Mouse (Mus musculus) CH12.LX (cell line): Measurements from ENCODE around the gene Hk1. TPM values are rescaled to one million over a fixed set of nuclear protein-coding genes. Genes with fewer than 3 reads are reported as not detected.
A peak's percentile ranks its signal among the peaks of the same experiment; 100 is the strongest.

Source experiments
- DNase-seq: peaks from one replicate; pipeline ENCODE4 v3.0.0-alpha.2; 2013; ENCODE audit errors: extremely low read depth
- H3K27ac ChIP-seq: 2 replicates; pipeline ENCODE4 v1.5.1; 2012; ENCODE audit warnings: low read depth, mild to moderate bottlenecking, control low read depth, moderate library complexity; ENCODE audit not compliant: insufficient read depth
- H3K27me3 ChIP-seq: replicated peaks from 2 replicates; pipeline ENCODE3; 2012; ENCODE audit warnings: inconsistent platforms
- H3K36me3 ChIP-seq, 2 experiments: replicated peaks in 1 of 2; 2 replicates each; pipeline versions ENCODE3 to v1.6.1; 2012; ENCODE audit warnings: inconsistent platforms in 1 of 2, low read length in 1 of 2, mild to moderate bottlenecking in 1 of 2, mixed read lengths in 1 of 2, moderate library complexity in 1 of 2; ENCODE audit not compliant: control insufficient read depth in 1 of 2, insufficient read depth in 1 of 2
- H3K4me1 ChIP-seq, 2 experiments: 2 replicates each; pipeline ENCODE4 v1.6.1; 2012; ENCODE audit warnings: inconsistent platforms in 1 of 2, moderate library complexity in 1 of 2; ENCODE audit not compliant: insufficient read depth in 2 of 2, control insufficient read depth in 1 of 2
- H3K4me2 ChIP-seq: 2 replicates; pipeline ENCODE4 v1.6.1; 2012; ENCODE audit warnings: low read depth, mild to moderate bottlenecking, control low read depth; ENCODE audit not compliant: poor library complexity, insufficient read depth, severe bottlenecking
- H3K4me3 ChIP-seq, 3 experiments: fragments of 150-350 bp in 1 of 3; sonication (generic) in 1 of 3; replicated peaks in 1 of 3; 2 replicates each; pipeline versions ENCODE3 to v1.5.1; 2011 to 2012; ENCODE audit warnings: low read depth in 2 of 3, low read length in 2 of 3, mild to moderate bottlenecking in 2 of 3, moderate library complexity in 2 of 3, control low read depth in 1 of 3, improper control_type of control experiment in 1 of 3, inconsistent platforms in 1 of 3, mixed read lengths in 1 of 3; ENCODE audit not compliant: poor library complexity in 1 of 3
- H3K79me2 ChIP-seq: replicated peaks from 2 replicates; pipeline ENCODE4 v1.6.1; 2012; ENCODE audit warnings: mild to moderate bottlenecking, moderate library complexity; ENCODE audit not compliant: control insufficient read depth, poor library complexity, insufficient read depth, severe bottlenecking; ENCODE audit errors: extremely low read depth
- H3K9ac ChIP-seq: 2 replicates; pipeline ENCODE4 v1.6.1; 2012; ENCODE audit warnings: low read depth, mild to moderate bottlenecking, control low read depth, moderate library complexity; ENCODE audit not compliant: insufficient read depth
- H3K9me3 ChIP-seq: replicated peaks from 2 replicates; pipeline ENCODE3; 2012; ENCODE audit warnings: low read length, inconsistent platforms, mixed read lengths
- BHLHE40 ChIP-seq: IDR thresholded peaks from 2 replicates; pipeline ENCODE4 v1.6.1; 2011; ENCODE audit warnings: mild to moderate bottlenecking, low read depth, low read length, improper control_type of control experiment
- CHD1 ChIP-seq: IDR thresholded peaks from 2 replicates; pipeline ENCODE4 v1.6.1; 2012; ENCODE audit warnings: low read depth, low read length, improper control_type of control experiment, inconsistent platforms
- CHD2 ChIP-seq: IDR thresholded peaks from 2 replicates; pipeline ENCODE4 v1.6.1; 2011; ENCODE audit warnings: low read length, improper control_type of control experiment
- CTCF ChIP-seq, 2 experiments: IDR thresholded peaks in 1 of 2; conservative IDR thresholded peaks in 1 of 2; 2 replicates each; pipeline ENCODE4 v1.5.1; 2011 to 2012; ENCODE audit warnings: low read depth in 2 of 2, low read length in 2 of 2, improper control_type of control experiment in 1 of 2, inconsistent platforms in 1 of 2, mild to moderate bottlenecking in 1 of 2, moderate library complexity in 1 of 2
- E2F4 ChIP-seq: IDR thresholded peaks from 2 replicates; pipeline ENCODE4 v1.6.1; 2011; ENCODE audit warnings: low read depth, low read length, improper control_type of control experiment; ENCODE audit not compliant: insufficient replicate concordance
- EP300 ChIP-seq: IDR thresholded peaks from 2 replicates; pipeline ENCODE4 v1.6.1; 2011; ENCODE audit warnings: low read length, improper control_type of control experiment
- GABPA ChIP-seq: IDR thresholded peaks from 2 replicates; pipeline ENCODE4 v1.6.1; 2012; ENCODE audit warnings: low read depth, low read length, improper control_type of control experiment, inconsistent platforms; ENCODE audit not compliant: insufficient replicate concordance
- HCFC1 ChIP-seq: IDR thresholded peaks from 2 replicates; pipeline ENCODE4 v1.6.1; 2012; ENCODE audit warnings: low read depth, mild to moderate bottlenecking, inconsistent platforms, low read length, improper control_type of control experiment
- IRF4 ChIP-seq: IDR thresholded peaks from 2 replicates; pipeline ENCODE4 v1.6.1; 2014; ENCODE audit warnings: low read depth, mild to moderate bottlenecking, inconsistent platforms, low read length, improper control_type of control experiment
- JUN ChIP-seq: IDR thresholded peaks from 2 replicates; pipeline ENCODE4 v1.6.1; 2011; ENCODE audit warnings: low read depth, mild to moderate bottlenecking, low read length, improper control_type of control experiment, moderate library complexity; ENCODE audit not compliant: insufficient read depth
- JUND ChIP-seq: conservative IDR thresholded peaks from 2 replicates; pipeline ENCODE4 v1.6.1; 2011; ENCODE audit warnings: low read depth, low read length, improper control_type of control experiment
- KAT2A ChIP-seq: IDR thresholded peaks from 2 replicates; pipeline ENCODE4 v1.6.1; 2012; ENCODE audit warnings: low read length, improper control_type of control experiment, inconsistent platforms; ENCODE audit not compliant: insufficient replicate concordance
- MAFK ChIP-seq: IDR thresholded peaks from 2 replicates; pipeline ENCODE4 v1.6.1; 2011; ENCODE audit warnings: low read length, improper control_type of control experiment; ENCODE audit not compliant: insufficient replicate concordance
- MAZ ChIP-seq: IDR thresholded peaks from 2 replicates; pipeline ENCODE4 v1.6.1; 2012; ENCODE audit warnings: low read depth, mild to moderate bottlenecking, inconsistent platforms, low read length, improper control_type of control experiment, moderate library complexity
- MEF2A ChIP-seq: IDR thresholded peaks from 2 replicates; pipeline ENCODE4 v1.6.1; 2014; ENCODE audit warnings: low read depth, mild to moderate bottlenecking, inconsistent platforms, low read length, improper control_type of control experiment, borderline replicate concordance
- MYC ChIP-seq: IDR thresholded peaks from 2 replicates; pipeline ENCODE4 v1.6.1; 2011; ENCODE audit warnings: low read depth, mild to moderate bottlenecking, improper control_type of control experiment, low read length
- NELFE ChIP-seq: IDR thresholded peaks from 2 replicates; pipeline ENCODE4 v1.6.1; 2011; ENCODE audit warnings: low read depth, low read length, improper control_type of control experiment
- PAX5 ChIP-seq: IDR thresholded peaks from 2 replicates; pipeline ENCODE4 v1.6.1; 2012; ENCODE audit warnings: low read length, inconsistent platforms, mixed read lengths
- POLR2A ChIP-seq: IDR thresholded peaks from 2 replicates; pipeline ENCODE4 v1.6.1; 2011; ENCODE audit warnings: low read depth, mild to moderate bottlenecking, improper control_type of control experiment, low read length
- POLR2AphosphoS2 ChIP-seq: IDR thresholded peaks from 2 replicates; pipeline ENCODE4 v1.6.1; 2011; ENCODE audit warnings: low read depth, low read length, improper control_type of control experiment
- RAD21 ChIP-seq: IDR thresholded peaks from 2 replicates; pipeline ENCODE4 v1.6.1; 2011; ENCODE audit warnings: low read depth, mild to moderate bottlenecking, low read length, improper control_type of control experiment, moderate library complexity
- SIN3A ChIP-seq: IDR thresholded peaks from 2 replicates; pipeline ENCODE4 v1.6.1; 2012; ENCODE audit warnings: low read length, improper control_type of control experiment, inconsistent platforms
- SMC3 ChIP-seq: IDR thresholded peaks from 2 replicates; pipeline ENCODE4 v1.6.1; 2011; ENCODE audit warnings: low read depth, low read length, improper control_type of control experiment
- TBP ChIP-seq: conservative IDR thresholded peaks from 2 replicates; pipeline ENCODE4 v1.6.1; 2011; ENCODE audit warnings: low read depth, low read length, improper control_type of control experiment
- TCF12 ChIP-seq: IDR thresholded peaks from 2 replicates; pipeline ENCODE4 v1.6.1; 2014; ENCODE audit warnings: low read depth, mild to moderate bottlenecking, inconsistent platforms, low read length, improper control_type of control experiment
- UBTF ChIP-seq: IDR thresholded peaks from 2 replicates; pipeline ENCODE4 v1.6.1; 2012; ENCODE audit warnings: low read depth, mild to moderate bottlenecking, inconsistent platforms, low read length, improper control_type of control experiment, moderate library complexity
- USF1 ChIP-seq: IDR thresholded peaks from 2 replicates; pipeline ENCODE4 v1.6.1; 2014; ENCODE audit warnings: low read depth, mild to moderate bottlenecking, inconsistent platforms, low read length, improper control_type of control experiment
- USF2 ChIP-seq: conservative IDR thresholded peaks from 2 replicates; pipeline ENCODE4 v1.6.1; 2011; ENCODE audit warnings: low read depth, low read length, improper control_type of control experiment
- ZKSCAN1 ChIP-seq: IDR thresholded peaks from 2 replicates; pipeline ENCODE4 v1.6.1; 2012; ENCODE audit warnings: low read depth, inconsistent platforms, low read length, improper control_type of control experiment, borderline replicate concordance
- ZMIZ1 ChIP-seq: IDR thresholded peaks from 2 replicates; pipeline ENCODE4 v1.6.1; 2012; ENCODE audit warnings: low read depth, mild to moderate bottlenecking, inconsistent platforms, low read length, improper control_type of control experiment
- ZNF384 ChIP-seq: IDR thresholded peaks from 2 replicates; pipeline ENCODE4 v1.6.1; 2012; ENCODE audit warnings: low read depth, low read length, improper control_type of control experiment, inconsistent platforms
- dilution Hi-C: fragments of 300-500 bp; cut with MboI; formaldehyde crosslinking; loops from 2 replicates; pipeline ENCODE4 v1.14.3; 2020; ENCODE audit warnings: low sequenced_read_pairs; ENCODE audit not compliant: extremely low pct_unique_long_range_greater_than_20kb, extremely low pct_ligation_motif_present
- in situ Hi-C: fragments of 300-500 bp; cut with MboI; formaldehyde crosslinking; loops from 3 replicates; pipeline ENCODE4 v1.14.3; 2019; ENCODE audit warnings: low sequenced_read_pairs, low pct_ligation_motif_present, low pct_unique_long_range_greater_than_20kb, mixed read lengths
- polyA plus RNA-seq: library from polyadenylated mRNA; unstranded; fragments of >175 nt; gene quantifications from 2 replicates; pipeline ENCODE4 v1.2.1, GENCODE M21; 2012; ENCODE audit warnings: low read depth; ENCODE audit not compliant: insufficient read length
- total RNA-seq, 2 experiments: library from RNA; depleted of rRNA; stranded (reverse); fragments of 300-350 nt in 1 of 2; fragments of >200 nt in 1 of 2; gene quantifications; 2 replicates each; pipeline ENCODE4 v1.2.3; 2012 to 2014

Gene Hk1
- total and polyA plus RNA-seq, 3 experiments, result 9.3 to 30.1 (median 23.4) TPM

DNA sequence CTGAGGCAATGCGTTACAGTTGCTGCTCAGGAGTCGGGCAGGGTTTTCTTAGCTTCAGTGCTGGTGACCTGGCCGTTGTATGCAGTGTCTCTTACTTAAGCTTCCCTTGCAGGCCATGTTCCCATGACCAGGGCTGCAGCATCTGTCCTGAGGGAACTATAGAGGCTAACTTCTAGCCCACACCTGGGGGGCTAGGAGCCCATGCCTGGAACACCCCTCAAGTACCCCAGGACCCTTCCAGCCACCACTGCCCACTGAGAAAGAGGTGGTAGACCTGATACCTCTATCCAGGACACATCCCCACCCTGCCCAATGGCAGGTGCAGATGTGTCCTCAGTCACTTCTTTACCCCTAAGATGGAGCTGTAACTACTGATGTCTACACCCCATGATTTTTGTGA, 38.7 kb downstream of the Hk1 start:
- Histone ChIP-seq H3K79me2 (no peaks in the 10 kb centered on the region), H3K9ac (peak overlapping the region; percentile 96), H3K27me3 (no peaks in the 10 kb centered on the region), H3K4me3 (peak overlapping the region; percentile 78 to 98 (median 83)), H3K9me3 (no peaks in the 10 kb centered on the region), H3K4me2 (peak overlapping the region; percentile 97), H3K27ac (peak overlapping the region; percentile 93; the same call in 1 of the 2 replicates), H3K4me1 (peaks cover 15 to 47% of the 10 kb centered on the region in 2 experiments), H3K36me3 (peaks cover 0 to 16% of the 10 kb centered on the region in 2 experiments)
- TF ChIP-seq EP300 (no peak), KAT2A (no peak), MYC (no peak), JUN (no peak), PAX5 (no peak), IRF4 (no peak), SIN3A (no peak)
- in situ Hi-C loops (no loop called here), dilution Hi-C loops (no loop called here)
- DNase-seq, result no peak

DNA sequence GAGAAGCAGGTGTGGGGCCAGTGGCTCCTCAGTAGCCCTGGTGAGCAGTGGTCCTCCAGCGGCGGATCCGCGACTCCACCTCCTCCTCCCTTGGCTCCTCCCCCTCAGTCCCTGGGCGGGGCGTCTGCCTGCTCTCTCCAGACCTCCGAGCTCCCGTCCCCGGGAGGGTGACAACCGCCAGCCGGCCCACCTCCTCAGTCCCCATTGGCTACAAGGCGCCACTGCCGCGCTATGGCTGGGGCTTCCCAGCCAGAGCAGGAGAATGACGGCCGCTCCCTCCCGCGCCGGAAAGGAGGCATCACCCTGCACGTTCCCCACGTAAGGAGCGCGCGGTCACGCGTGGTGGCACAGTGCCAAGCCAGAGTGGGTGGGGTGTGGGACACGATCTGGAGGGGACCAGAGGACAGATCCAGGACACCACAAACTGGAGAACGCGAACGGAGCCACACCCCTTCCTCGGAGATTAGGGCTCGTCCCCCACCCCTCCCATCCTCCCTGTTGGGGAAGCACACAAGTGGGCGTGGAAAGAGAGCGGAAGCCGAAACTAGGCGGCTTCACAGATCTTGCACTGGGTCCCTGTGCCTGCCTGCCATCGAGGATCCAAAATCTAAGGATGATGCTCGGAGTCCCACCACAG, 39.5 kb downstream of the Hk1 start:
- peak overlapping the region; percentile 97 for H3K4me2 ChIP-seq
- H3K4me1 ChIP-seq, result peaks cover 15 to 55% of the 10 kb centered on the region in 2 experiments
- in situ Hi-C loops (no loop called here), dilution Hi-C loops (no loop called here)
- no peaks in the 10 kb centered on the region for H3K79me2 ChIP-seq
- peak overlapping the region; percentile 96 for H3K9ac ChIP-seq
- DNase-seq, result peak; percentile 96
- no peaks in the 10 kb centered on the region for H3K9me3 ChIP-seq
- no peaks in the 10 kb centered on the region for H3K27me3 ChIP-seq
- H3K36me3 ChIP-seq, result peaks cover 0 to 14% of the 10 kb centered on the region in 2 experiments
- H3K4me3 ChIP-seq, result peak overlapping the region; percentile 78 to 98 (median 83)
- peak overlapping the region; percentile 93 for H3K27ac ChIP-seq
- TF ChIP-seq RAD21, result no peak
- TF ChIP-seq IRF4, result peak; percentile 78
- TF ChIP-seq TCF12, result peak; percentile 39; the same call in 1 of the 2 replicates
- no peak for TF ChIP-seq CTCF (conservative IDR thresholded peaks at IDR 0.05 in 1 of 2, IDR thresholded peaks at IDR 0.05 in 1 of 2; ENCODE audit: low read depth in 2 of 2, low read length in 2 of 2)
- no peak for TF ChIP-seq ZNF384
- no peak for TF ChIP-seq POLR2AphosphoS2
- no peak for TF ChIP-seq GABPA
- TF ChIP-seq JUN, result no peak
- no peak for TF ChIP-seq CHD1
- TF ChIP-seq MEF2A, result 0 out of 2 replicates have a peak, but pooled peaks have one; percentile 14
- peak; percentile 69 for TF ChIP-seq HCFC1
- peak; percentile 68 for TF ChIP-seq NELFE
- no peak for TF ChIP-seq MAFK
- peak; percentile 65 for TF ChIP-seq POLR2A
- peak; percentile 77 for TF ChIP-seq ZMIZ1
- no peak for TF ChIP-seq ZKSCAN1
- TF ChIP-seq SMC3, result no peak
- TF ChIP-seq KAT2A, result peak; percentile 46; the same call in 1 of the 2 replicates
- peak; percentile 82 for TF ChIP-seq BHLHE40
- no peak for TF ChIP-seq USF1
- TF ChIP-seq E2F4, result 0 out of 2 replicates have a peak, but pooled peaks have one; percentile 42
- TF ChIP-seq CHD2, result peak; percentile 26
- peak; percentile 87; the same call in 1 of the 2 replicates for TF ChIP-seq MAZ
- TF ChIP-seq PAX5, result no peak
- TF ChIP-seq JUND, result no peak
- no peak for TF ChIP-seq USF2
- TF ChIP-seq MYC, result peak; percentile 23; the same call in 1 of the 2 replicates
- no peak; the same call in 1 of the 2 replicates for TF ChIP-seq TBP
- 0 out of 2 replicates have a peak, but pooled peaks have one; percentile 64 for TF ChIP-seq UBTF
